Mouse (Mus musculus): ENCODE results near the gene 4930452B06Rik. TPM values are rescaled to one million over a fixed set of nuclear protein-coding genes. Genes with fewer than 3 reads are reported as not detected.

Gene 4930452B06Rik
- polyA plus RNA-seq, 1 experiment from 2014 or later: 5.0 TPM

- Histone ChIP-seq H3K36me3 (ENCODE audit: control insufficient read depth, insufficient read depth, low read length) (no peaks in the 10 kb centered on the region), H3K27ac (replicated peaks) (no peak overlapping the region), H3K9ac (ENCODE audit: low read length) (no peak overlapping the region), H3K4me2 (replicated peaks; ENCODE audit: low read depth) (no peak overlapping the region), H3K27me3 (ENCODE audit: control insufficient read depth, insufficient read depth, low read length) (no peaks in the 10 kb centered on the region), H3K4me3 (ENCODE audit: low read depth, low read length) (no peak overlapping the region), H3K4me1 (replicated peaks; ENCODE audit: control insufficient read depth, insufficient read depth) (no peaks in the 10 kb centered on the region), H3K9me3 (ENCODE audit: control insufficient read depth, low read length) (no peaks in the 10 kb centered on the region)
- DNase-seq (ENCODE audit: low spot score) (no peak), ATAC-seq (ENCODE audit: low FRiP score, low TSS enrichment) (peak; percentile 83)
- 71% methylated on average over 1 of the region's 1 CpGs for WGBS
- TF ChIP-seq EP300 (optimal IDR thresholded peaks at IDR 0.05) (no peak), CTCF (IDR thresholded peaks at IDR 0.05; ENCODE audit: low read depth) (no peak)
Measured at GRCm38 (mm10) chr14:8447352-8447751, 218.7 kb downstream of the 4930452B06Rik start.

- Histone ChIP-seq H3K9ac (ENCODE audit: low read length) (no peak overlapping the region), H3K4me3 (ENCODE audit: low read depth, low read length) (no peak overlapping the region), H3K4me1 (replicated peaks; ENCODE audit: control insufficient read depth, insufficient read depth) (no peaks in the 10 kb centered on the region), H3K27ac (replicated peaks) (peak overlapping the region; percentile 58; the same call in 1 of the 2 replicates), H3K36me3 (ENCODE audit: control insufficient read depth, insufficient read depth, low read length) (no peaks in the 10 kb centered on the region), H3K27me3 (ENCODE audit: control insufficient read depth, insufficient read depth, low read length) (no peaks in the 10 kb centered on the region), H3K9me3 (ENCODE audit: control insufficient read depth, low read length) (no peaks in the 10 kb centered on the region), H3K4me2 (replicated peaks; ENCODE audit: low read depth) (no peak overlapping the region)
- ATAC-seq (ENCODE audit: low FRiP score, low TSS enrichment) (peak; percentile 74), DNase-seq (ENCODE audit: low spot score) (no peak)
- no peak for TF ChIP-seq EP300 (optimal IDR thresholded peaks at IDR 0.05)
- TF ChIP-seq CTCF (IDR thresholded peaks at IDR 0.05; ENCODE audit: low read depth): no peak
- 64% methylated on average over 2 of the region's 2 CpGs for WGBS
Measured at GRCm38 (mm10) chr14:8444363-8444762, 221.7 kb downstream of the 4930452B06Rik start.

GRCm38 (mm10) chr14:8442691-8443090 lies 223.3 kb downstream of the 4930452B06Rik start:
- Histone ChIP-seq H3K4me2 (replicated peaks; ENCODE audit: low read depth) (no peak overlapping the region), H3K27me3 (ENCODE audit: control insufficient read depth, insufficient read depth, low read length) (no peaks in the 10 kb centered on the region), H3K27ac (replicated peaks) (peak overlapping the region; percentile 41; the same call in 1 of the 2 replicates), H3K9ac (ENCODE audit: low read length) (no peak overlapping the region), H3K9me3 (ENCODE audit: control insufficient read depth, low read length) (no peaks in the 10 kb centered on the region), H3K4me3 (ENCODE audit: low read depth, low read length) (no peak overlapping the region), H3K4me1 (replicated peaks; ENCODE audit: control insufficient read depth, insufficient read depth) (no peaks in the 10 kb centered on the region), H3K36me3 (ENCODE audit: control insufficient read depth, insufficient read depth, low read length) (no peaks in the 10 kb centered on the region)
- 61% methylated on average over 3 of the region's 3 CpGs for WGBS
- DNase-seq (ENCODE audit: low spot score) (no peak), ATAC-seq (ENCODE audit: low FRiP score, low TSS enrichment) (no peak)
- TF ChIP-seq EP300 (optimal IDR thresholded peaks at IDR 0.05) (no peak), CTCF (IDR thresholded peaks at IDR 0.05; ENCODE audit: low read depth) (no peak)

- WGBS: 53% methylated on average over 3 of the region's 3 CpGs
- 0 out of 2 replicates have a peak, but pooled peaks have one; percentile 19 for ATAC-seq (ENCODE audit: low FRiP score, low TSS enrichment)
- TF ChIP-seq CTCF (IDR thresholded peaks at IDR 0.05; ENCODE audit: low read depth) (no peak), EP300 (optimal IDR thresholded peaks at IDR 0.05) (no peak)
- no peak overlapping the region for H3K9ac ChIP-seq (ENCODE audit: low read length)
- no peak for DNase-seq (ENCODE audit: low spot score)
- H3K36me3 ChIP-seq (ENCODE audit: control insufficient read depth, insufficient read depth, low read length): no peaks in the 10 kb centered on the region
- no peaks in the 10 kb centered on the region for H3K9me3 ChIP-seq (ENCODE audit: control insufficient read depth, low read length)
- H3K27me3 ChIP-seq (ENCODE audit: control insufficient read depth, insufficient read depth, low read length): no peaks in the 10 kb centered on the region
- H3K4me3 ChIP-seq (ENCODE audit: low read depth, low read length): no peak overlapping the region
- H3K4me1 ChIP-seq (replicated peaks; ENCODE audit: control insufficient read depth, insufficient read depth): no peaks in the 10 kb centered on the region
- no peak overlapping the region for H3K4me2 ChIP-seq (replicated peaks; ENCODE audit: low read depth)
- peak overlapping the region; percentile 41; the same call in 1 of the 2 replicates for H3K27ac ChIP-seq (replicated peaks)
Measured at GRCm38 (mm10) chr14:8441623-8442022, 224.4 kb downstream of the 4930452B06Rik start.

- WGBS: 28% methylated on average over 6 of the region's 6 CpGs
- DNase-seq (ENCODE audit: low spot score): peak; percentile 46
Measured at GRCm38 (mm10) chr14:8430611-8431230, 235.3 kb downstream of the 4930452B06Rik start.

GRCm38 (mm10) chr14:8429767-8430166 lies 236.3 kb downstream of the 4930452B06Rik start:
- H3K4me2 ChIP-seq (replicated peaks; ENCODE audit: low read depth): no peak overlapping the region
- WGBS: 69% methylated on average over 2 of the region's 2 CpGs
- H3K27ac ChIP-seq (replicated peaks): no peak overlapping the region
- TF ChIP-seq CTCF (IDR thresholded peaks at IDR 0.05; ENCODE audit: low read depth) (no peak), EP300 (optimal IDR thresholded peaks at IDR 0.05) (no peak)
- no peaks in the 10 kb centered on the region for H3K4me1 ChIP-seq (replicated peaks; ENCODE audit: control insufficient read depth, insufficient read depth)
- no peaks in the 10 kb centered on the region for H3K27me3 ChIP-seq (ENCODE audit: control insufficient read depth, insufficient read depth, low read length)
- no peak overlapping the region for H3K4me3 ChIP-seq (ENCODE audit: low read depth, low read length)
- DNase-seq (ENCODE audit: low spot score) (no peak), ATAC-seq (ENCODE audit: low FRiP score, low TSS enrichment) (no peak)
- no peak overlapping the region for H3K9ac ChIP-seq (ENCODE audit: low read length)
- no peaks in the 10 kb centered on the region for H3K36me3 ChIP-seq (ENCODE audit: control insufficient read depth, insufficient read depth, low read length)
- no peaks in the 10 kb centered on the region for H3K9me3 ChIP-seq (ENCODE audit: control insufficient read depth, low read length)

More at GRCm38 (mm10) chr14:8430611-8431230, 235.3 kb downstream of the 4930452B06Rik start:
- Histone ChIP-seq H3K9ac (ENCODE audit: low read length) (no peak overlapping the region), H3K27ac (replicated peaks) (no peak overlapping the region), H3K27me3 (ENCODE audit: control insufficient read depth, insufficient read depth, low read length) (no peaks in the 10 kb centered on the region), H3K4me2 (replicated peaks; ENCODE audit: low read depth) (no peak overlapping the region), H3K4me1 (replicated peaks; ENCODE audit: control insufficient read depth, insufficient read depth) (no peaks in the 10 kb centered on the region), H3K36me3 (ENCODE audit: control insufficient read depth, insufficient read depth, low read length) (no peaks in the 10 kb centered on the region), H3K4me3 (ENCODE audit: low read depth, low read length) (no peak overlapping the region), H3K9me3 (ENCODE audit: control insufficient read depth, low read length) (no peaks in the 10 kb centered on the region)
- no peak for TF ChIP-seq CTCF (IDR thresholded peaks at IDR 0.05; ENCODE audit: low read depth)
- no peak for TF ChIP-seq EP300 (optimal IDR thresholded peaks at IDR 0.05)
- peak; percentile 91 for ATAC-seq (ENCODE audit: low FRiP score, low TSS enrichment)
